Mouse (Mus musculus): ENCODE measurements around the gene Gm20792. TPM values are rescaled to one million over a fixed set of nuclear protein-coding genes. Genes with fewer than 3 reads are reported as not detected.
"Not testable (repeated sequence)": the region's sequence is repeated elsewhere in the genome, so short reads cannot be mapped to it uniquely, and the experiment has no call there.

Gene Gm20792
- not detected in 2 replicates for polyA plus RNA-seq (2016; fragmentation: Nextera tagmentation; extraction: Ambion mirVana)

DNA sequence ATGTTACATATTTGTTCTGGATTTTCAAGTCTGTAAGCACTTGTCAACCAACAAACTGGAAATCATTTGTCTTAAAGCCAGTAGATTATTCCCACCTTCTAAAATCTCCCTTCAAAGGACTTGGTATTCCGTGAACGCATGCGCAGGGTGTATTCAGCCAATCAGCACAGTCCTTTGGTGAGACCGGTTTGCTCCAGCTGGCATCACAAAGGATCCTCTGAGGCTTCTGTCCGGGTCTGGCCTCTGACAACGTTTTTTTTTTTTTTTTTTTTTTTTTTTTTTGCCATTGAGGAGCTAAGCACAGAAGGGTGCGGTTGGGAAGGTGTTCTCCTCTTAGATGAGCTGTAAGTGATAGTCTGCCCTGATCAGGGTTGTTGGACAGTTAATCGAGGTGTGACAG is at the start of gene Gm20792:
Gm20792 (plus strand) TSS at position 301 of the 400 bp plus-strand sequence.
- not testable (repeated sequence) for H3K27ac ChIP-seq; H3K27me3 ChIP-seq (ENCODE audit: low read depth, poor library complexity, severe bottlenecking); H3K9me3 ChIP-seq (replicated peaks); H3K4me1 ChIP-seq; H3K4me3 ChIP-seq; H3K36me3 ChIP-seq; DNase-seq (ENCODE audit: low spot score)
- WGBS = no CpG with 5 or more reads among the region's 8 CpGs

Data from limb, embryonic 10.5 days (tissue).